Mouse (Mus musculus): ENCODE results near the gene Bahd1.

The Bahd1 gene

GRCm38 (mm10) chr2:118899306-118899705 lies 871 bp upstream of the Bahd1 start:
- DNase-seq = no peak

GRCm38 (mm10) chr2:118900826-118901140 lies 606 bp downstream of the Bahd1 start:
- DNase-seq = no peak

- DNase-seq = peak; percentile 97 to 98
These were observed 1.2 kb downstream of the Bahd1 start for GRCm38 (mm10) chr2:118901175-118902031.

- DNase-seq = peak; percentile 73 to 80
These were observed 2.2 kb downstream of the Bahd1 start for GRCm38 (mm10) chr2:118902051-118903025.

GRCm38 (mm10) chr2:118903333-118903741 lies 3.2 kb downstream of the Bahd1 start:
- DNase-seq = no peak

DNA sequence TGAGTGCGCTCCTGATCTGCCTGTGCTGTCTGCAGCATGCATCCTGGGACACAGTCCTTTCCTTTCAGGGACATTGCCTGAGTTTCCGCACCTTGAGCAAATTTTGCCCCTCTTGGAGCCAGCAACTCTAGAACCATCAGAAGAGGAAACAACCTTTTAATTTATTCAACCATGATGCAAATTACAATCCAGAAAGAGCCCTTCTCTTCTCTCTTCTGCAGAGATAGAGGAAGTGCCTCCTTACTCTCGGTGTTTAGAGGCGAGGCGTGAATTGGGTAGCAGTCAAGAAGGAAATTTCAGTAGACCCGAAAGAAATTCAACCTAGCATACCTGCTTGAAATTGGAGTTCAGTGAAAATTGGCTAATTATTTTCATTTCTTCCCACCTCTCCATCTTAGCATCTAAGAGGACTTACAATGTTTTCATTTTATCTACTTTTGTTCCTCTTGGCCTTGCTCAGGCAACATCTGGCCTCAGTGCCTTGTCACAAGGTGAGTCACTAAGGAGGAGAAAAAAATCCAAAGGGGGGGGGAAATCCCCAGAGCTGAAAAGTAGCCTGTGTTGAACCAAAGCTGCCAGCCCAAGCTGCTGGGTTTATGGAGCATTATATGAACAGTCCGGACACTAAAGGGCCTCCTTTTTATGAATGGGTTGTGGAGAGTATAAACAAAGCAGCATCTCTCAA lies 5.4 kb downstream of the Bahd1 start:
- no peak for DNase-seq

DNA sequence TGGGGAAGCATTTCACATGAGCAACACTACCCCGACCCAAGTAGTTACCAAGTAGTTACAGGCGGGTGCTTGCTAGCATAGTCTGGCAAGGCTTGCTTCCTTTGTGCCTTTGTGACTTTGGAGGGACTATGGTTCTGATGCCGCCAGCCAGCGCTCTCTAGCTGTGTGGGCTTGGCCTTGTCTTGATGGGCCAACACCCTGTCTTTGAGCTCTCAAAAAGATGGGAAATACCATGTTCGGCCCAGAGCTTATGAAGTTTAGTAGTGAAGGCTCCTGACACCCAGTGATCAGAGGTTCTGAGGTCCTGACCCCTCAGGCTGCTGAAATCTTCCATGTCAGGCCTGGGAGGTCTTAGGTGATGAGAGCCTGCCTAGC lies 5.9 kb downstream of the Bahd1 start:
- no peak for DNase-seq

DNA sequence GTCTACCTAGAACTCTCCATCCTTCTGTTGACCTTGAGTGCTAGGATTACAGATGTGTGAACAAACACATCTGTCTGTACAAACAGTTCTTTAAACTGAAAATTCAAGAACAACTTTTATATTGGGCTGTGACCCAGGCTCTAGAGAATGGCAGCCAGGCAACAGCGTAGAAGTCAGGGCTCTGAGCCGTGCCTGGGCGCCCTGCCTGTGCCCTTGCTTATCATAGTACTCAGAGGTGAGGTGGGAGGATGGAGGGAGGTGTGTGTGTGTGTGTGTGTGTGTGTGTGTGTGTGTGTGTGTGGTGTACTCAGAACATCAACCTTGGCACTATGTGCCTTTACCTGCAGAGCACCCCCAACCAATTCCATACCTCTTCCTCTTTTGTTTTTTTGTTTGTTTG lies 7.6 kb downstream of the Bahd1 start:
- no peak for DNase-seq

GRCm38 (mm10) chr2:118909151-118909550 lies 9.0 kb downstream of the Bahd1 start:
- DNase-seq = peak in 1 of 2 experiments; percentile 47

- DNase-seq = peak in 1 of 2 experiments; percentile 63
These were observed 10.6 kb downstream of the Bahd1 start for GRCm38 (mm10) chr2:118910605-118911278.

GRCm38 (mm10) chr2:118912706-118913105 lies 12.5 kb downstream of the Bahd1 start:
- DNase-seq = no peak

DNA sequence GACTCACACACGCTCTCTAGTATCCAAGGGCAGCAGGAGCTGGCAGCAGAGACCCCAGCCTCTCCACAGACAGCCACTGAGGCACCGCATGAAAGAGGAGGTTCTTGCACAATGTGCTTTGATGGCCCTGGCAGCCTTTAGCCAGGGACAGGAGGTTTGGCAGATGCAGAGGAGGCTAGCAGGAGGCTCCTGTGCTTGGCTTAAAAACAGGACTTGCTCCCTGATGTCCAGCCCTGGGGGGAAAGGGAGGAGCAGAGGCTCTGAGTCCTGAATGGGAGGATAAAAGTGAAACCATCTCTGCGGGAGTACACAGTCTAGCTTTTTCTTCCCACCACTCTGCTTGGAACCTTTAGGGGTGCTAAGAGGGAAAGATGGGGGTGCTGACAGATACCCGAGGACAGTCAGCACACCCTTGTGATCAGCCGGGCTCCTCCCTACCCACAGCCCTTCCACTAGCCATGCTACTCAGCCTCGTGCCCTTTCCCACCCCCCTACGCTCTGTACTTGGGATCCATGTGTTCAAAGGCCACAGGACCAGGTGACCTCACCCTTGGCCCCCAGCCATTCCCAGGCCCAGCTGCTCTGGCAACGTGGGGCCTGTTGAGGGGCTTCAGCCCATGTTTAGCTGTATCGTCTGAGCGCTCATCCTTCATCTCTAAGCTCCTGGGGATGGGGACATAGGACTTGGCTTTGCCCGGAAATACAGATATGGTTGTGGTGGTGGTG lies 13.5 kb downstream of the Bahd1 start:
- DNase-seq = peak; percentile 70 to 72

DNA sequence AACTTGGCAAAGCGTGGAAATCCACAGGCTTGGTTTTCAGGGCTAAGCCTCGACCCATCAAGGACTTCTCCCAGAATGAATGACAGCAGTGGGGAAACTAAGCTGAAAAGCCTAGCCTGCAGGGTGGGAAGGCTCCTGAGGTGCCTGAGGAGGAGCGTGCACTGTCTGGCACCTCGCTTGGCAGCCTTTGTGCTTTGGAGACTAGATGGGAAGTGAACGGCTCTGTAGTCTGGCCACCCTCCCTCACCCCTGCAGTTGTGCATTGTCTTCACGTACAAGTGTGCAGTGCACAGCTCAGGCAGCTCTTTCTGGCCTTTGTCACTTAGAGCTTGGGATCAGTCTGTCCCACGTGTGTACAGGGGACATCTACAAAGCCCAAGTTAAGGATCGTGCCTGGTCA lies 14.5 kb downstream of the Bahd1 start:
- no peak for DNase-seq

- peak in 1 of 2 experiments; percentile 71 for DNase-seq
These were observed 16.3 kb downstream of the Bahd1 start for GRCm38 (mm10) chr2:118916436-118916835.

- DNase-seq = no peak
These were observed 18.4 kb downstream of the Bahd1 start for GRCm38 (mm10) chr2:118918543-118918942.

DNA sequence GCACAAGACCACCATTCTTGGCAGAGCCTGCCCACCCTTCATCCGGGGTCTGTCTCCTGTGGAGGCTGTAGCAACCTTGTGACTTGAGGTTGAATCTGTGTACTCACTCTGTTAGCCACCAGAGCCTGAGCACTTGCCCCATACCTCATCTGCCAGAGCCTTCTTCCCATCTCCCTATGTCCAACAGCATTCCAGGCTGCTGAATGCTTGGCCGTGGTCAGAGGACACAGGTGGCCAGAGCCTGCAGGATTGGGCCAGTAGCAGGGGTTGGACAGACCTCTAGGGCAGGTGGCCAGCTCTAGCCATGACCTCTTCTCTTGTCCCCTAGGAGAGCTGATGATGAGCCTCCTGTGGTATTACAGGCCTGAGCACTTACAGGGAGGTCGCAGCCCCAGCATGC lies 20.3 kb downstream of the Bahd1 start:
- DNase-seq = no peak

GRCm38 (mm10) chr2:118925952-118926351 lies 25.8 kb downstream of the Bahd1 start:
- DNase-seq = no peak

DNA sequence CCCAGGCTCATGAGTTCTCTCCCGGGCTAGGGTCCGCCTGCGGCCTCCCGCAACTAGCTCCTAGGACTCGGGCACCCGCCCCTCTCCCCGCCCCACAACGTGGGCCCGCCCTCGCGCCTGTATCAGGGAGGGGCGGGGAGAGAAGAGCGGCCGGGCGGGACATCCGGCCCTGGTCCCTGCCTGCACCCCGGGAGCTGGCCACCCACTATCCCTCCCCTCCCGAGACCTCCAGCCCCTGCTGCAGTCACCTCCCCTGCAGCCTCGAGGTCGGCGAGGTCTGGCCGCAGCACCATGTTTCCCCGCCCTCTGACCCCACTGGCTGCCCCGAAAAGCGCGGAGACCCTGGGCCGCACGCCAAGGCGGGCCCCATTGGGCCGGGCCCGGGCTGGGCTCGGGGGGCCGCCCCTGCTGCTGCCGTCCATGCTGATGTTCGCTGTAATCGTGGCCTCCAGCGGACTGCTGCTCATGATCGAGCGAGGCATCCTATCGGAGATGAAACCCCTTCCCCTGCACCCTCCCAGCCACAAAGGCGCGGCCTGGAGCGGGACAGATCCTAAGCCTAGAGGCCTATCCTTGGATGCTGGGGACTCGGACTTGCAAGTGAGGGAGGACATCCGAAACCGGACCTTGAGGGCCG lies 26.3 kb downstream of the Bahd1 start, which contains the start of gene Chst14:
Gene Chst14 (plus strand): TSS at position 136 of the 637 bp plus-strand sequence.
- peak; percentile 66 for DNase-seq

GRCm38 (mm10) chr2:118926998-118927739 lies 27.0 kb downstream of the Bahd1 start:
- no peak for DNase-seq

DNA sequence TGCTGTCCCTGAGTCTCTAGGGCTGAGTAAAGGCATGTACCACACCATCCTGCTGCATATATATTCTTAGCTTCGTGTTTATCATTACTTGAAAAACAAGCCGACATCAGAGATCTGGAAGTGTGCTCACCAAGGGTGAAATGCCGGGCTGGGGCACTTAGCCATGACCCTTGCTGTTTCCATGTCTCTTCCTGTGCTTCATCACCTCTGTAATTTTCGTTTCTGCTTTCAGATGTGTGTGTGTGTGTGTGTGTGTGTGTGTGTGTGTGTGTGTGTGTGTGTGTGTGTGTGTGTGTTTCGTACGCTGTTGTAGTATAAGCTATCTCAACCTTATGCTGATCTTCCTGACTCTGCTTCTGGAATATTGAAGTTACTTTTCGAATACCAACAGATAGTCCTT lies 41.2 kb downstream of the Bahd1 start:
- no peak for DNase-seq
